Mouse (Mus musculus) embryonic facial prominence, embryonic 15.5 days (tissue): Measurements from ENCODE around the gene Slc10a6. TPM values are rescaled to one million over a fixed set of nuclear protein-coding genes. Genes with fewer than 3 reads are reported as not detected.

Experiments used
- ATAC-seq: fragments of 200-750 bp; cut with Nextera tagmentation; 2 replicates; pipeline ENCODE4 v1.8.0; 2017; ENCODE audit warnings: low read depth, moderate TSS enrichment; ENCODE audit not compliant: insufficient number of reproducible peaks, low FRiP score, low TSS enrichment
- H3K27ac ChIP-seq: fragments of 300-500 bp; sonication (generic); replicated peaks from 2 replicates; pipeline ENCODE4 v1.5.1; 2015; ENCODE audit warnings: mild to moderate bottlenecking, inconsistent platforms
- H3K27me3 ChIP-seq: fragments of 300-500 bp; sonication (generic); 2 replicates; pipeline ENCODE4 v1.6.1; 2015; ENCODE audit warnings: inconsistent platforms
- H3K36me3 ChIP-seq: fragments of 300-500 bp; sonication (generic); 2 replicates; pipeline ENCODE4 v1.6.1; 2015; ENCODE audit warnings: mild to moderate bottlenecking, inconsistent platforms
- H3K4me1 ChIP-seq: fragments of 300-500 bp; sonication (generic); 2 replicates; pipeline ENCODE4 v1.6.1; 2015; ENCODE audit warnings: inconsistent platforms
- H3K4me2 ChIP-seq: fragments of 300-500 bp; sonication (generic); replicated peaks from 2 replicates; pipeline ENCODE4 v1.6.1; 2015; ENCODE audit warnings: mild to moderate bottlenecking, inconsistent platforms
- H3K4me3 ChIP-seq: fragments of 300-500 bp; sonication (generic); replicated peaks from 2 replicates; pipeline ENCODE4 v1.5.1; 2015; ENCODE audit warnings: mild to moderate bottlenecking, inconsistent platforms
- H3K9ac ChIP-seq: fragments of 300-500 bp; sonication (generic); 2 replicates; pipeline ENCODE4 v1.6.1; 2015; ENCODE audit warnings: inconsistent platforms
- H3K9me3 ChIP-seq: fragments of 300-500 bp; sonication (generic); replicated peaks from 2 replicates; pipeline ENCODE4 v1.6.1; 2016; ENCODE audit warnings: inconsistent platforms
- WGBS: fragments of 180-500 bp; shearing (Covaris S2); methylation state at CpG from one replicate; pipeline ENCODE4 v1.1.7; 2015; 5-methylcytosine and 5-hydroxymethylcytosine counted together
- polyA plus RNA-seq: library from polyadenylated mRNA; unstranded; fragments of >200 nt; fragmentation: Nextera tagmentation; extraction: Ambion mirVana; gene quantifications from 2 replicates; pipeline ENCODE4 v1.2.1, GENCODE M21; 2015

Gene Slc10a6
- polyA plus RNA-seq, 1 experiment from 2014 or later: 7.8 TPM

DNA sequence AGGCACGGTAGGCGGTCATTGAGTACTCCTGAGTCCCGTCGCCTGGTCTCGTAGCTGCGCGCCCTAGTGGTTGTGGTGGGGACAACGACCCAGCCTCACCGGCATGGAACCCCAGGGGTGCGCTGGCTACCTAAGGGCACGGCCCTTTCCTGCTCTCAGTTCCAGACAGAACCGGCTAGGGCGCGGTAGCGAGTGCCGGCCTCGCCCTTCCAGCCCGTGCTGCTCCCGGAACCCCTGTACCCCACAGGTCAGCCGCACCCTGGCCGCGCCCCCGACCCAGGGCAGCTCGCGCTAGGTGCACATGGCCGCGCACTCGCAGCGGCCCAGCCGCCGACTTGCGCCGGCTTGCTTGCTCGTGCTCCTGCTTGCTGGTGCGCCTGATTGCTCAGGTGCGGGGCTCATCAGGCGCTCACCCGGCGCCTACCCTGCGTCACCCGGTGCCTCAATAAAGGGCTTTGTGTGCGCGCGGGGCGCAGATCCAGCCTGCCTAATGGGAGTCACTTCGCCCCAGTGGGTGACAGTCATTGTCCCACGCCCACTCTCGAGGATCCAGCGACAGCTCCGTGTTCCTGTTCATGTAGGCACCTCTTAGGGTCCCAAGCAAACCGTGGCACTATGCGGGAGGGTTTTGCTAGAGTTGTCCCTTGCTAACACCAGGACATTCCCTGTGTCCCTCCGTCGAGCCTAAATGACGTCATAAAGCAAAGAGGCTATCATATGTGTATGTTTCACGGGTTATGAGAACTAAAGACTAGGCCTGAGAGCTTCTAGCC, 26.3 kb upstream of the Slc10a6 start, which contains the start of gene 1700016H13Rik:
TSS of gene 1700016H13Rik (minus strand) at position 665 of the 773 bp plus-strand sequence.
- WGBS: 3% methylated on average over 50 of the region's 56 CpGs
- ATAC-seq: peak; percentile 84

DNA sequence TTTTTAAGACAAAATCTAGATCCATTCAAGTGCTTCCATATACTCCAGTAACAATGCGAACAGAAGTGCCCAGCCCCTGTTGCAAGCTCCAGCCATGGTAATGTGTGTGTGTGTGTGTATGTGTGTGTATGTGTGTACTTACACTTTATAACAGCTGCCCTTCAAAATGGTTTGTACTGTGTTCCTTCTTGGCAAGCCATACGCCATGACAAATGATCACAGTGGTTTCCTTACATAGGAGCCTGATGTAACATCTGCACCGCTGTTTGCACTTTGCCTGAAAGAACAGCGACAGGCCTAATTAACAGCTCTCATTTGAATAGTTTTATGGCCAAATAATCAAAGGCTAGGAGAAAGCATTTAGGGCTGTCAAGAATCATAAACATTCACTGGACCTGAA, 25.6 kb upstream of the Slc10a6 start:
- H3K4me1 ChIP-seq: peaks cover 11% of the 10 kb centered on the region; the same call in 1 of the 2 replicates
- WGBS: 59% methylated on average over 4 of the region's 4 CpGs
- H3K36me3 ChIP-seq: no peaks in the 10 kb centered on the region
- no peaks in the 10 kb centered on the region for H3K27me3 ChIP-seq
- ATAC-seq: no peak
- no peaks in the 10 kb centered on the region for H3K9me3 ChIP-seq
- peak overlapping the region; percentile 55; the same call in 1 of the 2 replicates for H3K4me3 ChIP-seq
- no peak overlapping the region for H3K9ac ChIP-seq
- H3K4me2 ChIP-seq: peak overlapping the region; percentile 93
- H3K27ac ChIP-seq: no peak overlapping the region

More for the DNA sequence above, 26.3 kb upstream of the Slc10a6 start, which contains the start of gene 1700016H13Rik:
- peak within 1 kb of the TSS; percentile 93 for H3K4me2 ChIP-seq
- H3K4me3 ChIP-seq: peak within 1 kb of the TSS; percentile 55
- H3K4me1 ChIP-seq: peaks cover 11% of the 10 kb centered on the region; the same call in 1 of the 2 replicates
- H3K27ac ChIP-seq: peak within 1 kb of the TSS; percentile 44; the same call in 1 of the 2 replicates
- no peaks in the 10 kb centered on the region for H3K27me3 ChIP-seq
- H3K9ac ChIP-seq: peak within 1 kb of the TSS; percentile 54
- H3K36me3 ChIP-seq: no peaks in the 10 kb centered on the region
- no peaks in the 10 kb centered on the region for H3K9me3 ChIP-seq

DNA sequence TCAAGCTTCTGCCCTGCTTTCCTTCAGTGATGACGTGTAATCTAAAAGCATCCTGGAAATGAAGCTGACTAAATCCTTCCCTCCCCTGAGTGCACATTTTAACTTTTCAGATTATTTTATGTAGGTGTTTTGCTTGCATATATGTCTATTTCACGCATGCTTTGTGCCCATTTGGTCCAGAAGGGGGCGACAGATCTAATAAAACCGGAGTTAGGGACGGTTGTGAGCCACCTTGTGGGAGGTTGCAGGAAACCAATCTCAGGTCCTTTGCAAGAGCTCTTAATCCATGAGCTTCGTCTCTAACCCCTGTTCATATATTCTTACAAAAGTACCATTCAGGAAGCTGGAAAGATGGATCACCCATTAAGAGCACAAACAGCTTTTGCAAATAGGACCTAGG, 25.0 kb upstream of the Slc10a6 start:
- Histone ChIP-seq H3K9me3 (no peaks in the 10 kb centered on the region), H3K27ac (no peak overlapping the region), H3K9ac (no peak overlapping the region), H3K4me3 (no peak overlapping the region), H3K4me1 (peaks cover 11% of the 10 kb centered on the region; the same call in 1 of the 2 replicates), H3K36me3 (no peaks in the 10 kb centered on the region), H3K27me3 (no peaks in the 10 kb centered on the region), H3K4me2 (no peak overlapping the region)
- 34% methylated on average over 6 of the region's 6 CpGs for WGBS
- ATAC-seq: no peak

DNA sequence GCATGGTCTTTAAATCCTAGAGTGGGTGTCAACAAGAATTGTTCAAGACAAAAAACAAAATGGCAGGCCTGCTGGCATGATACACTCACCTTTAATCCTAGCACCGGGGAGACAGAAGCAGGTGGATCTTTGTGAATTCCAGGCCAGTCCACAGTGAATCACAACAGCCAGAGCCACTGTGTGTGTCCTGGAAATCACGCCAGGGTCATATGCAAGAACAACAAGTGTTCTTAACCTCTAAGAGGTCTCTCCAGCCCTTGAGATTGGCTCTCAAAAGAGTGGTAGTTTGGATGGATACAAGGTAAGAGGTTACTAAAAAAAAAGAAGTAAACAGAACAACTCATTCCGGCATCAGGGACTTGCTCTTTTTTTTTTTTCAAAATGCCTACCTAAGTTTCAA, 18.1 kb upstream of the Slc10a6 start:
- H3K4me1 ChIP-seq: no peaks in the 10 kb centered on the region
- H3K27ac ChIP-seq: no peak overlapping the region
- H3K27me3 ChIP-seq: no peaks in the 10 kb centered on the region
- no peak overlapping the region for H3K4me3 ChIP-seq
- no peaks in the 10 kb centered on the region for H3K36me3 ChIP-seq
- H3K9me3 ChIP-seq: no peaks in the 10 kb centered on the region
- no peak overlapping the region for H3K9ac ChIP-seq
- 84% methylated on average over 3 of the region's 3 CpGs for WGBS
- no peak for ATAC-seq
- no peak overlapping the region for H3K4me2 ChIP-seq

DNA sequence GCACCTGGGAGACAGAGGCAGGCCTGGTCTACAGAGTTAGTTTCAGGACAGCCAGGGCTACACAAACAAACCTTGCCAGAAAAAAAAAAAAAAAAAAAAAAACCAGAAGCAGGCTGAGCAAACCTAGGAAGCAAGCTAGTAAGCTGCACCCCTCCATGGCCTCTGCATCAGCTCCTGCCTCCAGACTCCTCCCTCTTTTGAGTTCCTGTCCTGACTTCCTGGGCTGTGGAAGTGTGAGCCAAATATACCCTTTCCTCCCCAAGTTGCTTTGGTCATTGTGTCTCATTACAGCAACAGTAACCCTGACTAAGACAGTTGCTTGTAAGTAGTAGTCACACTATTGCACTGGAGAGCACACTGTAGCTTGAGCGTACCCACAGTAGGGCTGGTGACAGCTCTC, 15.0 kb upstream of the Slc10a6 start:
- H3K27ac ChIP-seq: no peak overlapping the region
- no peaks in the 10 kb centered on the region for H3K4me1 ChIP-seq
- no peak overlapping the region for H3K9ac ChIP-seq
- H3K4me2 ChIP-seq: no peak overlapping the region
- no peaks in the 10 kb centered on the region for H3K27me3 ChIP-seq
- ATAC-seq: no peak
- no peak overlapping the region for H3K4me3 ChIP-seq
- WGBS: 91% methylated on average over 1 of the region's 1 CpGs
- H3K36me3 ChIP-seq: no peaks in the 10 kb centered on the region
- H3K9me3 ChIP-seq: no peaks in the 10 kb centered on the region

DNA sequence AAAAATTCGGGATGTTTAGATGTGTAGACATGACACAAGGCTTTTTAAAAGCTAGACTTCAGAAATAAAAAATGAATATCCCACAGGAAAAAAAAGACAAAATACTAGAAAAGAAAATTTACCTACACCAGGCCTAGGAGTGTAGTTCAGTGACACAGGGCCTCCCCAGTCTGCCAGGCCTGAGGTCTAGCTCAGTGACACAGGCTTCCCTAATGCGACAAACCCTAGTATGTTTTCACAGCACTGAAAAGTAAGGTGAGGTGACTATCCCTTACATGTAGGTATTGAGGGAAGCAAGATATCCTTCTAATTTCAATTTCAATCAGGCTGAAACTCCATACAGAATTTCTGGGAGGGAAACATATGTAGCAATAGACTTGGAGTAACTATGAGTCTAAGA, 8.0 kb upstream of the Slc10a6 start:
- 83% methylated on average over 2 of the region's 2 CpGs for WGBS
- Histone ChIP-seq H3K9ac (no peak overlapping the region), H3K9me3 (no peaks in the 10 kb centered on the region), H3K36me3 (no peaks in the 10 kb centered on the region), H3K27me3 (no peaks in the 10 kb centered on the region), H3K27ac (0 out of 2 replicates have a peak overlapping the region, but pooled peaks have one; percentile 11), H3K4me2 (no peak overlapping the region), H3K4me1 (no peaks in the 10 kb centered on the region), H3K4me3 (no peak overlapping the region)
- ATAC-seq: no peak

DNA sequence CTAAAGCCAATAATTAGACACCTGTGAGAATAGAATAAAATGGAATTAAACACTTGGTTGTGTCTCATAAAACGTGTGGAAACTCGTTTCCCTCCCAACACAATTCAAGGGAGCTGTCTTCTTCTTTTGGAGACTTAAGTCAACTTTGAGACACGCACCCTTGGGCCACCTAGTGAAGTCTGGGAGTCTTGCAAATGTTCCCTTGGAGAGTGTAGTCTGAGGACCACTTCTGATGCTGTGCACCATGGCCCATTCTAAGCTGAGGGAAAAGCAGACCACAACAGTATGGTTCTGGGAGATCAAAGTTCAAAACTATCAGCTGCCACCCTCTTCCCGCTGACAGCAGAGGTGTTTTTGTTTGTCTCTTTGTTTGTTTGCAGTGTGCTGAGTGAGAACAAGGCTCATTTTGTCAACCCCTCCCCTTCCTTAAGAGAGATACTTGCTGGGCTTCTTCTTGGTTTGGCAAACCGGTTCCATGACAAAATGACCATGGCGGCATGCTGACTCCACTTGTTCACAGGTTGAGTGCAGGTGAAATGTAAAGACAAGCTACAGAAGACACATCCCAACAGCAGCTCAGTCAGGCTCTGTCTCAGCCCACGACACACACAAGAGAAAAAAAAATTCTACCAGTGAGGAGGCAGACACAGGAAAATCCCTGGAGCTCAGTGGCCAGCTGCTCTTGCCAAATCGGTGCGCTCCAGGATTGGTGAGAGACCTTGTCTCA, 814 bp upstream of the Slc10a6 start:
- Histone ChIP-seq H3K9me3 (no peaks in the 10 kb centered on the region), H3K27me3 (no peaks in the 10 kb centered on the region), H3K4me3 (no peak overlapping the region), H3K36me3 (no peaks in the 10 kb centered on the region), H3K4me2 (no peak overlapping the region), H3K9ac (no peak overlapping the region), H3K4me1 (peaks cover 16% of the 10 kb centered on the region), H3K27ac (peak overlapping the region; percentile 78)
- no peak for ATAC-seq
- WGBS: 64% methylated on average over 9 of the region's 9 CpGs

DNA sequence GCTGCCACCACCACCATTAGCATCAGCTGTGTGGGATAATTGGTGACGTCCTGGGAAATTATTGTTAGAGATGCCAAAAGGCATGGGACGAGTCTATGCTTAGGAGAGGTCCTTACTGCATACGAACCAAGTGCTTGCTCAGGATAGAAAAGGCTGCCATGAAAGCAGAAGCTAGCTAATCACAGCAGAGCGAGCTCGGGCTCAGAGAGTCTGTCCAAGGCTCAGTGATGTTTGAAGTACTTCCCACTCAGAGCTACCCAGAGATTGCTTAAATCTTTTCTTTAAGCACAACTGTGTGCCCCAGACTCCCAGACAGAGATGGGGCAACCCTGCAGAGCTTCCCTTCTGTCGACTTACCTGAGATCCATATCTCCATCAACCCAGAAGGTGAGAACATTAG, 704 bp downstream of the Slc10a6 start:
- Histone ChIP-seq H3K9ac (no peak overlapping the region), H3K4me2 (no peak overlapping the region), H3K4me1 (peaks cover 16% of the 10 kb centered on the region), H3K4me3 (0 out of 2 replicates have a peak overlapping the region, but pooled peaks have one; percentile 1), H3K36me3 (no peaks in the 10 kb centered on the region), H3K27ac (peak overlapping the region; percentile 78), H3K9me3 (no peaks in the 10 kb centered on the region), H3K27me3 (no peaks in the 10 kb centered on the region)
- WGBS: 67% methylated on average over 6 of the region's 6 CpGs
- ATAC-seq: no peak

DNA sequence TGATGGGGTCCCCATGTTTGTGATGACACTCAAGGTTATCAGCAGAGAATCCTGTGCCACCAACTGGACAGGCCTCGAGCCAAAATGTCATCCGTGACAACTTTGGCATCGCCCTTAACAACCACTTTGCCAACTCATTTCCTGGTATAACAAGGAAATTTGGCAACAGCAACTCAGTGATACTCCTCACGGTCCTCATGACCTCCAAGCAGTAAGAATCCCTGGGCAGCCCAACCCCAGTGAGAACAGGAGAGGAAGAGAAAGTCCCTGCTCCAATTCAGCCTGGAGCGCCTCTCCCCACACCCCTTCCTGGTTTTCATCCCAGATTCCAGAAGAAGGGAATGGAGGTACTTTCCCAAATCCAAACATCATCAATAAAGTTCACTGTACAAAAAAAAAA, 4.4 kb downstream of the Slc10a6 start:
- Histone ChIP-seq H3K4me3 (no peak overlapping the region), H3K4me1 (peaks cover 22% of the 10 kb centered on the region), H3K36me3 (no peaks in the 10 kb centered on the region), H3K9ac (no peak overlapping the region), H3K4me2 (no peak overlapping the region), H3K27me3 (no peaks in the 10 kb centered on the region), H3K9me3 (no peaks in the 10 kb centered on the region), H3K27ac (no peak overlapping the region)
- WGBS: 94% methylated on average over 5 of the region's 5 CpGs
- ATAC-seq: no peak

DNA sequence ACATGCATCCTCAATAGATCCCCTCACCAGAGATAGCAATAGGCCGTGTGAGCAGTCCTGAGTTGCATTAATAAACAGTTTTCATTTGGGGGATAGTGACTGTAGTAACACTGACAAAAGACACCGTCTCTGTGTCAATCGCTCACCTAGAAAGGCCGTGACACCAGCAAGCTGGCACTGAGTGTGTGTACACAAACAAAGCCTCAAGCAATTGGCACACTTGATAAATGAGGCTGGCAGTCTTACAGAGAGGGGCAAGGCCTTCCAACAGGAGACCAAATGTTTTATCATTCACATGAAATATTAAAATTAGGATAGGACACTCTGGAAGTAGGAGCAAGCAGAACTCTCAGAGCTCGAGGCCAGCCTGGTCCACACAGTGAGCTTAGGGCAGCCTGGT, 6.9 kb downstream of the Slc10a6 start:
- WGBS: 85% methylated on average over 5 of the region's 5 CpGs

DNA sequence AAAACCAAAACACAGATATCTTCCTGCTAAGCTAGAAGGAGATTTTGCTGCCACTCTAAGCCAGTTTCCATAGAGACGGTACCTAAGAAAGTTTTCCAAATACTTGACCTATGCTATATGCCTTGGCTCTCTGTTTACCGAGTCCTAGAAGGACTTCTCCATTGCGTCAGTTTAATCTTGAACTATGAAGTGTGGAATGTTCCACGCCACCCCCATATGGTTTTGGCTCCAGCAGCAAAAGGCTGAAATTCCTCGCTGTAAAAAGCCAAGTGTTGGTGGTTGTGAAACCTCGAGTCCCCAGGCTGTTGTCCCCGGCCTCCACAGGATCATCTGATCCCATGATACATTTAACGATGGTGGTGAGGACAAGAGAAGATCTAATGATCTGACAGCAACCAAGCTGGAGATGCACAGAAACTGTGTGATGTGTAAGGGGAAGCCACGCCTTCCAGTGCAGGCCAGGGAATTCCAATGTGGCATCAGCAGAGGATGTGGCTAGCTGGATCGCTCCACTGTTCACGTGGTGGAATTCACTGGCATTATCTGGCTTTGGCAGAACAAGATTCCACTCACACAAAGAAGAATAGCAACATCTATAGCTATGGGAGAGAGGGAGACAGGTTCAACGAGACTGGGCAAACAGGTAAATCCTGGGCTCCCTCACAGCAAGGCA, 8.8 kb downstream of the Slc10a6 start:
- Histone ChIP-seq H3K36me3 (no peaks in the 10 kb centered on the region), H3K27ac (peak overlapping the region; percentile 73), H3K9ac (no peak overlapping the region), H3K9me3 (no peaks in the 10 kb centered on the region), H3K4me3 (no peak overlapping the region), H3K4me2 (no peak overlapping the region), H3K27me3 (no peaks in the 10 kb centered on the region), H3K4me1 (peaks cover 9% of the 10 kb centered on the region)
- ATAC-seq: no peak
- 36% methylated on average over 12 of the region's 12 CpGs for WGBS

More for the DNA sequence above, 6.9 kb downstream of the Slc10a6 start:
- peaks cover 9% of the 10 kb centered on the region for H3K4me1 ChIP-seq
- H3K4me3 ChIP-seq: no peak overlapping the region
- H3K9me3 ChIP-seq: no peaks in the 10 kb centered on the region
- H3K27ac ChIP-seq: no peak overlapping the region
- no peak overlapping the region for H3K9ac ChIP-seq
- H3K27me3 ChIP-seq: no peaks in the 10 kb centered on the region
- no peak for ATAC-seq
- no peak overlapping the region for H3K4me2 ChIP-seq
- H3K36me3 ChIP-seq: no peaks in the 10 kb centered on the region
